Mouse (Mus musculus) monocyte, adult 2 months (primary cell): ENCODE results near the gene Sh3rf3.

Experiments used
- DNase-seq, 2 experiments: peaks; one replicate each; pipeline ENCODE4 v3.0.0; 2022; ENCODE audit warnings: low spot score in 2 of 2, low read depth in 1 of 2

The Sh3rf3 gene

GRCm38 (mm10) chr10:58813081-58813800 lies at the start of gene Sh3rf3:
Sh3rf3 (plus strand) TSS chr10:58813359.
- DNase-seq, result no peak

- DNase-seq, result no peak
These were observed 24.5 kb upstream of the Sh3rf3 start for GRCm38 (mm10) chr10:58788486-58789274.

GRCm38 (mm10) chr10:58797555-58797954 lies 15.6 kb upstream of the Sh3rf3 start:
- no peak for DNase-seq

- DNase-seq, result no peak
These were observed 15.0 kb upstream of the Sh3rf3 start for GRCm38 (mm10) chr10:58798156-58798555.

GRCm38 (mm10) chr10:58800996-58801433 lies 12.1 kb upstream of the Sh3rf3 start:
- DNase-seq, result no peak

- DNase-seq, result no peak
These were observed 10.8 kb upstream of the Sh3rf3 start for GRCm38 (mm10) chr10:58802391-58802790.

- DNase-seq, result no peak
These were observed 5.2 kb upstream of the Sh3rf3 start for GRCm38 (mm10) chr10:58807956-58808355.

- DNase-seq, result no peak
These were observed 3.0 kb upstream of the Sh3rf3 start for GRCm38 (mm10) chr10:58810181-58810580.

- DNase-seq, result no peak
These were observed 714 bp upstream of the Sh3rf3 start for GRCm38 (mm10) chr10:58812210-58813080.

GRCm38 (mm10) chr10:58813801-58814191 lies 637 bp downstream of the Sh3rf3 start:
- no peak for DNase-seq

- DNase-seq, result no peak
These were observed 1.3 kb downstream of the Sh3rf3 start for GRCm38 (mm10) chr10:58814486-58814885.

- DNase-seq, result no peak
These were observed 10.9 kb downstream of the Sh3rf3 start for GRCm38 (mm10) chr10:58824016-58824568.

- no peak for DNase-seq
These were observed 16.3 kb downstream of the Sh3rf3 start for GRCm38 (mm10) chr10:58829251-58830111.

- DNase-seq, result no peak
These were observed 20.0 kb downstream of the Sh3rf3 start for GRCm38 (mm10) chr10:58833146-58833545.

- no peak for DNase-seq
These were observed 20.6 kb downstream of the Sh3rf3 start for GRCm38 (mm10) chr10:58833741-58834178.

- DNase-seq, result no peak
These were observed 23.2 kb downstream of the Sh3rf3 start for GRCm38 (mm10) chr10:58836391-58836790.

GRCm38 (mm10) chr10:58837504-58837903 lies 24.3 kb downstream of the Sh3rf3 start:
- DNase-seq, result no peak

- DNase-seq, result no peak
These were observed 28.8 kb downstream of the Sh3rf3 start for GRCm38 (mm10) chr10:58841945-58842344.

- no peak for DNase-seq
These were observed 29.9 kb downstream of the Sh3rf3 start for GRCm38 (mm10) chr10:58843100-58843499.

GRCm38 (mm10) chr10:58848127-58848526 lies 35.0 kb downstream of the Sh3rf3 start:
- DNase-seq, result no peak
